Mouse (Mus musculus) urinary bladder, postnatal 10 days (tissue): Measurements from ENCODE around the gene Ubr3.
"Not testable (repeated sequence)": the region's sequence is repeated elsewhere in the genome, so short reads cannot be mapped to it uniquely, and the experiment has no call there.

Source experiments
- DNase-seq: peaks from one replicate; pipeline ENCODE4 v3.0.0; 2022; ENCODE audit warnings: low spot score

Ubr3 gene

GRCm38 (mm10) chr2:69907394-69907793, 10.3 kb downstream of the Ubr3 start:
- DNase-seq = not testable (repeated sequence)

DNA sequence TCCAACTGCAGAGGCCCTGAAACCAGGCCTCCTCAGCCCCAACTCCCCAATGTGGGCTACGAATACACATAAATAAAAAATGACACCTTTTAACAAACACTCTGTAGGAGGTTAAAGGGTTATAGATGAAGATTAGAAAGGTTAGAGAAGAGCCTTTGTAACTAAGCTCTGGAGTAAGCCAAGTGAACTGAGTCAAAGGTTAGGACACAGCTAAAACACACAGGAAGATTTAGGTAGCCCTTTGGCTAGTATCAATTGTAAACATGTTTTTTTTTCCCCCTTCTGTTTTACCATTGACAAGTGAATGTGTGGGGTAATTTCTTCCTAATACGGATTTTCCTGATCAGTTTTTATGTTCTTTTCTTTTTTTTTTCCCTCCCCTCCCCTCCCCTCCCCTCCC, 15.8 kb downstream of the Ubr3 start:
- no peak for DNase-seq

DNA sequence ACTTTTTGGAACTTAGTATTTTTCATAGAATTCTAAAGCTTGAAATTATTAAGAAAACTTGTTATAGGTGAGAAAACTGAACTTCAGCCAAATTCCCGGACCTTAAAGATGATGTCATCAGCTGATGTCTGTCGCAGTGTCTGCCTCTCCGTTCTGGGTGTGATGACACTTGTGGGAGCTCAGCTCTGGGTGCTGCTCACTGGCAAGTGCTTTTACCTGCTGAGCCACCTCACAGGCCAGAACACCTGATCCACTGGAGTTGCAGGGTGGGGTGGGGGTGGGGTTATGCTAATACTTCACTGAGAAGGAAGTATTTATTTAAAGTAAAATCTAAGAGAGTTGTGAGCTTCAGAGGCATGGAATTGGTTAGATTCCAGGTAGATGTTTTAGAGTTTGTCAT, 20.3 kb downstream of the Ubr3 start:
- no peak for DNase-seq

DNA sequence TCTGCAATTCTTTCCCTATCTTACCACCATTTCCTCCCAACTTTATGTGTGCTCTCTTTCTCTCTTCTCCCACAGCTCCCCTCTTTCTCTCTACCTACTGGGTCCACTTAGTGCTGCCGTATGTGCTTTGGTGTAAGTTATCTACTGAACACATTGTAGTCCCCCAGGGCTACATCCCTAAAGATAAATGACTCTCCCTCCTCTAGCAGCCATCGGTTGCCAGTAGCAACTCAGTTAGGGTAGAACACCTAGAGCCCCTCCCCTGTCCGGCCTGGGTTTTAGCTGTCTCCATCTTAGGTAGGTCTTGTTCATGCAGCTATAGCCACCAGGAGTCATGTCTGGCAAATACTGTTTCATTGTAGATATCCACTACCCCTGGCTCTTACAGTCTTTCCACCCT, 27.9 kb downstream of the Ubr3 start:
- DNase-seq = no peak

GRCm38 (mm10) chr2:69936331-69936730, 39.3 kb downstream of the Ubr3 start:
- DNase-seq = no peak

GRCm38 (mm10) chr2:69939226-69939625, 42.2 kb downstream of the Ubr3 start:
- DNase-seq = no peak

DNA sequence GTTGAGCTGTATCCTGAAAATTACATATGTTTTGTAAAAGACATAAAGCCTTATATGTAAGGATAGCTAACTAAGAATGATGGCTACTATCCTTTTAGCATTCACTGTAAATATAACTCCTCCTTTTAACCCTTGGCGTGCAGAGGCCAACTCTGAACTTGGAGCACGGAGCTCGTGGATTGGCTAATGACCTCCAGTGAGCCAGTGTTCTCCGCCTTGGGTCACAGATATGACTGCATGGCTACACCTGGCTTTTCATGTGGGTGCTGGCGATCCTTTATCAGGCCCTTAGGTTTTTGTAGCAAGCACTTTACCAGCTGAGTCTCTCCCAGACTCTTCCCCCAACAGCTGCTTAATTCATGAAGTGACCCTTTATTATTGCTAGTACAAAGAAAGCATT, 42.6 kb downstream of the Ubr3 start:
- DNase-seq = no peak

DNA sequence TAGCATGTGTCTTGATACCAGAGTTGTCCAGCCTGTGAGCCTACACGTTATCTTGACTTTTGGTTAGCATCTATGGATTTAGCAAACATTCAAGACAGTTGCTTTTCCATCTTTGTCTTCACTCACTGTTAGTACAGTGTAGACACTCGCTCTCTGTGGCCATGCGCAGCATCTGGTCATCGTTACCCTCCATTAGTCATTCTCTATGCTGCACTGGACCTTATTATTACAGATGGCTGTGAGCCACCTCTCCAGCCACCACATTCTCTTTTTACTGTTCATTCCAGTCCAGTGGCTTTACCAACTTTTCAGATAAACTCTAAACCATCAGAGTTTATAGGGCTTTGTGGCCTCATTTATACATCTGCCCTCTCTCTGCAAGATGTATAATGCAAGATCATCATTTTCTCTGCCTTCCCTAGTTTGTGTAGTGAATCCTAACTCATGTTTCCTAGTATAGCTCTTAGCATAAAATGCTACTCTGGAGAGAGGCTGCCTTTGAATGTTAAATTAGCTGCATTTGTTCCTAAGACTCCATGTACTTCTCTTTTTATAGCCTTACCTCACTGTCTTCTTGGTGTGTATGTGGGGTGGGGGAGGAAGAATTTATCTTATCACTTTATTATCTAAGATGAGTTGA, 44.5 kb downstream of the Ubr3 start:
- DNase-seq = no peak

GRCm38 (mm10) chr2:69952849-69953248, 55.8 kb downstream of the Ubr3 start:
- no peak for DNase-seq

DNA sequence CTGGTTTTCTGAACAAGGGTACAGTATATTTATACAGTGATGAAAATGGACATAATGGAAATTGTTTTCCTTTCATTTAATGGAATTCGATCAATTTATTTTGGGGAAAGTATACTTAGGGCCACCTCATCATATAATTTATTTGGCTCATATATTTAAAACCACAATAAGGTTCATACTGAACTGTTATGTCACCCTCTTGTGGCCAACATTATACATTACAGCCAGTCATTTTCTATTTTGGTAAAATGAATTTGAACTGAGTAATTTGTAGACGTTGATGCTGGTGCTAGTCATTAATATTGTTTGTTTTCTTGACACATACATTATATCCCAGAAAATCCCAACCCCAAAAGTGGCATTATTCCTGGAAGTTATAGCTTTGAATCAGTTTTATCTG, 58.6 kb downstream of the Ubr3 start:
- no peak for DNase-seq

DNA sequence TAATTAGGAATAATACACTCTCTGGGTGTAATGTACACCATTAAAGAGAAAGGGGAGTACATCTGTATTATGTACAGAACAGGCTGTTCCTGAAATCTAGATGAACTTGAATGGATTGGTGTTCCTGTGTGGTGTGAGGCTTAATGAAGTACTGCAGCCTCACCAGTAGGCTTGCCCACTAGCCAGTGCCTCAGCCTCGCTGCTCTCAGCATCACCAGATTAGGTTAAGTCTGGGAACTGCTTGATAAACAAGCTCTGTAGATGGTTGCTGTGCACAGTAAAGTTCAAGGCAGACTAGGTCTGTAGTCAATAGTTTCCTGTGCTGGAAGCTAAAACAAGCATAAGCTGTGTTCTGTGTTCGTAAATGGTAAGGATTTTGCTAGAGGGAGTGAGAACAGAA, 60.6 kb downstream of the Ubr3 start:
- DNase-seq = no peak

- DNase-seq = no peak
Measured at GRCm38 (mm10) chr2:69974896-69975295, 77.8 kb downstream of the Ubr3 start.

DNA sequence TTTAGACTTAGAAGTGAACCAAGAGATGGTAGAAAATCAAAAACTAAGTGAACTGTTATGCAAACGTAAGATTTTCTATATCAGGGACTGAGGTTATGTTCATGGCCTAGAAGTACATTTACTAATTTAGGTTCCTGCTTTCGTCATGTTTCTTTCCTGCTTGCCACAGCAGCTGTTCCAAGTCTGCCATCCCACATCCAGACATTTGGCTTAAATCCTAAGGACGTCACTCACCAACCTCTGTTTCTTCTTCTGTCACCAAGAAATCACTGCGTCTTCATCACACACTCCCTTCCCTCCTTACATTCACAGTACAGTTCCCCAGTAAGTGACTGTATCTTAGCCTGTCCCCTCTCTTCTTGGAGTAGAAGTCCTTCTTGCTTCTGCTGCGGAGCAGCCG, 92.2 kb downstream of the Ubr3 start:
- DNase-seq = no peak

DNA sequence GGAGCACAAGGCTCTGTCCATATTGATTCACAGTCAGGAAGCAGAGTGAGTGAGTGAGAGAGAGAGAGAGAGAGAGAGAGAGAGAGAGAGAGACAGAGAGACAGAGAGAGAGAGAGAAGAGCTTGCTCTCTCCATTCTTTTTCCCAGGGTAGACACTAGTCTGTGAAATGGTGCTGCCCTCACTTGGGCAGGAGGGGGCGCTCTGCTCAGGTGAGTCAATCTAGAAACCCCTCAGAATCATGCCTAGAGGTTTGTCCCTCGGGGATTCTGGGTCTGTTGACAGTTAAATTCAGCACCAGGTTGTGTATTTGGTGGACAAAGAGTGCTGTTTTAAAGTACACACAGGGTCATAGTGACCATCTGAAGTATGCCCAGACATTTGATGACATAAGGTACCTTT, 93.6 kb downstream of the Ubr3 start:
- no peak for DNase-seq

DNA sequence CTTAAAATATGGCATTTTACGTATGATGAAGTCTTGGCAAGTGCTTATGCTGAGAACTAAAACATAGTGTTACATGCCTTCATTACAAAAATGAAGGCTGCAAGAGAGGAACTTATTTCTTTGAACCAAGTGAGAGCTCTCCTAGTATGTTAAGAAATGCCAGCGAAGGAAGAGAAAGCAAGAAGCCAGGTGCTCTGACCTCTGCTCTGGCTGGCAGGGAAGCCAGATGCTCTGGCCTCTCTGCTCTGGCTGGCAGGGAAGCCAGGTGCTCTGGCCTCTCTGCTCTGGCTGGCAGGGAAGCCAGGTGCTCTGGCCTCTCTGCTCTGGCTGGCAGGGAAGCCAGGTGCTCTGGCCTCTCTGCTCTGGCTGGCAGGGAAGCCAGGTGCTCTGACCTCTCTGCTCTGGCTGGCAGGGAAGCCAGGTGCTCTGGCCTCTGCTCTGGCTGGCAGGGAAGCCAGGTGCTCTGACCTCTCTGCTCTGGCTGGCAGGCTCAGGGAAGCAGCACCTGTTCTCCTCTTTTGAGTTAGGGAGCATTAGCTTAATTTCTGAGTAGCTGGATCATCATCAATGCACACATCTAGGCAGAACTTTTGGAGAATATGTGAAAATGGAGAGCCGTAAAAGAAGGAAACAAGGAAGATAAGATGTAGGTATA, 97.2 kb downstream of the Ubr3 start:
- DNase-seq = not testable (repeated sequence)

DNA sequence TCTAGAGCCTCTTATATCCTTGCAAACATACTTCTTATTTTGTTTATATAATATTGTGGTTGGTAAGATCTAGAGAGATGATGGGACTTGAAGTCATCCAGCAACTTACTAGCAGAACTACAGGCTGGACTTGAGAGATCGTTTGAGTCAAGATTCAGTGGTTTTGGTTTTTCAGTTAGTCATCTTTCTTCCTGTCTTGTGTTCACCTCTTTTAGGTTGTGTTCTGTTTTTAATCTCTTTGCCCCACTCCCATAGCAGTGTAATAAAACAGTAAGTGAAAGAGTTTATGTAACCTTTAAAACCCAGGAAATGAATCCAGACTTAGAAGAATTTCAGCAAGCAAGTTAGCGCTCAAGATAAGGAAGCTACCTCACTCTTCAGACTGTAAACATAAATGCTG, 97.7 kb downstream of the Ubr3 start:
- no peak for DNase-seq

DNA sequence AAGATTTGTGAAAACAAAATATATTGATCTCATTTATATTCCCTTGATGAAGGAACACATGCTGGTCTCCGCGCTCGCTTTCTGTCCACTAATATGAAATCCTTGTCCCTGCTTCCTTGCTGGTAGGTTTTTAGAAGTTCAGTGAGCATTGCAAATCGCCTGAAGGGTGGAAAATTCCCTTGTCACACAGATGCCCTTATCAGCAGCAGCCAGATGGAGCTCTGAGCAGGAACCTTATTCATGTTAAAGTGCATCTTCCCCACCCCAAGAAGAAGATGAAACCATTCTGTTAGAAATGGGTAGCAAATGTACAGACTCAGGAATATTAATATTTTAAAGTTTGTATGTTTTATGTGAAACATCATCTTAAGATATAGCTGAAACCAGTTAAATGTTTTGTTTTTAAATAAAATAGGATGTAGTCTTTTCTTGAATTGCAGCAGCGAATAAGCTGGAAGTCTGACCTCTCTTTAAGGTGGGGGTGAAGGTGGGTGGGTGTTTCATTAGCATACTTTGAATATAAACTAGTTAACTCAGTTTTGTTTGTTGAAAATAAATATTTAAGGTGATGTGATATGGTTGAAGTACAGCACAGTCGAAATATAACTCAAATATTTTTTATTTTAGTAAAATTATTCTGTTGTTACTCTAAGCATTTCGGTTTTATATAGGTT, 102.2 kb downstream of the Ubr3 start:
- no peak for DNase-seq

GRCm38 (mm10) chr2:70000316-70000715, 103.3 kb downstream of the Ubr3 start:
- DNase-seq = no peak

GRCm38 (mm10) chr2:70006492-70006891, 109.4 kb downstream of the Ubr3 start:
- no peak for DNase-seq

- no peak for DNase-seq
Measured at GRCm38 (mm10) chr2:70012941-70013340, 115.9 kb downstream of the Ubr3 start.

DNA sequence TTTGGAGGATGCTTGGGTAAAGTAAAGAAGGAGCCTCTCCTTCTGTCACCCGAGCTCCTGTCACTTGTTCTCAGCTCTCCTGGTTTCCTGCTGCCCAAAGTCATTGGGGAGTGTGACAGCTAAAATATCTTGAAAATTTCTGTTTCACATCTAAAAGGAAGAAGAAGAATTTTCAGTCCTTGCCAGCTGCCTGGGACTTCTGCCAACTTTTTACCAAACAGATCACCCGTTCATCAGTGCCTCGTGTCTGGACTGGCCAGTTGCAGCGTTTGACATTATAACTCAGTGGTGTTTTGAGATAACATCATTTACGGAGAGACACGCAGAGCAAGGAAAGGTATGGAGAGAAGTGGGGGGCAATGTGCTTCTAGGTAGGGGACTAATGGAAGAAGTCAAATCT, 121.2 kb downstream of the Ubr3 start:
- DNase-seq = no peak

- DNase-seq = no peak
Measured at GRCm38 (mm10) chr2:70024454-70024853, 127.4 kb downstream of the Ubr3 start.

GRCm38 (mm10) chr2:70025711-70026110, 128.7 kb downstream of the Ubr3 start:
- DNase-seq = no peak

DNA sequence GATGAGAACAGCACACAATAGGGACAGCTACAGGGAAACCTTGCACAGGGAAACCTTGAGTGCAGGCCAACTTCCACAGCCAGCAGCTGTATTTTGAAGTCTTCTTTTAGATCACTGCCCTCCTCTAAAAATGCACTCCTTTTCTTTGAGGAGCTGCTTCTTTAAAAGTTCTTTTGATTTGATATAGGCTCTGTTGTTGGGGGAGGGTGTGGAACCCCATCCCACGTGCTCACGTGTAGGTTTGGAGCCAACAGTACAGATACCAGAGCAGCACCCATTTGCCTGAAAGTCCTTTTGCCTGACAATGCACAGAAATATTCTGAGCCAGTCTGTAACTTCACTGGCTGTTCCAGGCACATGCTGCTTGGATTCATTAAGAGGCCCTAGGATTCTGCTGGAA, 134.4 kb downstream of the Ubr3 start:
- DNase-seq = no peak
